Mouse (Mus musculus) gonadal fat pad, adult 2 months (tissue): ENCODE measurements around the gene Pde2a. TPM values are rescaled to one million over a fixed set of nuclear protein-coding genes. Genes with fewer than 3 reads are reported as not detected.

Experiments used
- polyA plus RNA-seq: library from polyadenylated mRNA; depleted of rRNA; stranded (reverse); fragments of >200 nt; gene quantifications from 2 replicates; pipeline ENCODE4 v1.2.3, GENCODE M21; 2012; rRNA removed

Gene Pde2a
- polyA plus RNA-seq, 1 experiment: 33.9 TPM

Other genes with a start within 250 kb of the Pde2a start
- 9.8 and 12.5 TPM in 2 replicates for gene Atg16l2, start 119.4 kb upstream of the Pde2a start, polyA plus RNA-seq
- 185 and 224 TPM in 2 replicates for gene Stard10, start 104.6 kb upstream of the Pde2a start, polyA plus RNA-seq
- gene Arap1, start 73.6 kb upstream of the Pde2a start, polyA plus RNA-seq: 90.0 and 90.6 TPM in 2 replicates
- not detected in 2 replicates for gene Gm45837, start 10.8 kb upstream of the Pde2a start, polyA plus RNA-seq
- gene Art2b, start 163.9 kb downstream of the Pde2a start, polyA plus RNA-seq: 0.03 and 0.14 TPM in 2 replicates
- 43.0 and 61.1 TPM in 2 replicates for gene Clpb, start 241.9 kb downstream of the Pde2a start, polyA plus RNA-seq